Mouse (Mus musculus) myocyte (in vitro differentiated cells): ENCODE results near the gene Gm15127. TPM values are rescaled to one million over a fixed set of nuclear protein-coding genes. Genes with fewer than 3 reads are reported as not detected.
"Not testable (repeated sequence)": the region's sequence is repeated elsewhere in the genome, so short reads cannot be mapped to it uniquely, and the experiment has no call there.

Source experiments
- H3K27me3 ChIP-seq: one replicate; pipeline ENCODE4 v1.6.1; 2011; ENCODE audit not compliant: control insufficient read depth, insufficient read depth, insufficient read length
- H3K36me3 ChIP-seq: one replicate; pipeline ENCODE4 v1.6.1; 2011; ENCODE audit not compliant: control insufficient read depth, insufficient read depth
- H3K4me2 ChIP-seq: one replicate; pipeline ENCODE4 v1.6.1; 2011; ENCODE audit warnings: low read depth, control low read depth
- H3K4me3 ChIP-seq: one replicate; pipeline ENCODE4 v1.5.1; 2011; ENCODE audit warnings: mild to moderate bottlenecking, control low read depth, moderate library complexity
- H3K79me2 ChIP-seq: one replicate; pipeline ENCODE4 v1.6.1; 2011; ENCODE audit not compliant: control insufficient read depth, insufficient read depth
- H3ac ChIP-seq: one replicate; pipeline ENCODE4 v1.6.1; 2011; ENCODE audit not compliant: control insufficient read depth, insufficient read length
- polyA plus RNA-seq: library from polyadenylated mRNA; unstranded; fragments of >200 nt; fragmentation: generic; extraction: Trizol; gene quantifications from one replicate; pipeline ENCODE4 v1.2.1, GENCODE M21; 2012; ENCODE audit warnings: missing spikeins

The Gm15127 gene
- polyA plus RNA-seq: not detected

GRCm38 (mm10) chrX:148663298-148663697 lies at the start of gene Gm15127:
Gene Gm15127, plus strand, starts transcription at chrX:148663598.
- not testable (repeated sequence) for H3K4me2 ChIP-seq, H3K36me3 ChIP-seq, H3K4me3 ChIP-seq, H3K79me2 ChIP-seq, H3K27me3 ChIP-seq, H3ac ChIP-seq

GRCm38 (mm10) chrX:148615053-148615452 lies 48.3 kb upstream of the Gm15127 start, which contains the start of gene Gm8334:
Gene Gm8334, minus strand, starts transcription at chrX:148615153.
- not testable (repeated sequence) for H3K4me3 ChIP-seq, H3ac ChIP-seq, H3K79me2 ChIP-seq, H3K27me3 ChIP-seq, H3K36me3 ChIP-seq, H3K4me2 ChIP-seq

- H3K4me3 ChIP-seq, H3K79me2 ChIP-seq, H3K4me2 ChIP-seq, H3ac ChIP-seq, H3K27me3 ChIP-seq, H3K36me3 ChIP-seq: not testable (repeated sequence)
Measured at GRCm38 (mm10) chrX:148676290-148676689, 12.9 kb downstream of the Gm15127 start.

Other genes with a start within 250 kb of the Gm15127 start
- gene Gm15114, start 174.6 kb upstream of the Gm15127 start, polyA plus RNA-seq: not detected
- not detected for gene Gm8334, start 48.4 kb upstream of the Gm15127 start, polyA plus RNA-seq
- gene Luzp4, start 194.0 kb downstream of the Gm15127 start, polyA plus RNA-seq: 0.59 TPM